Mouse (Mus musculus): ENCODE data around the gene C2cd6.

GRCm38 (mm10) chr1:59009250-59009649 is 85.5 kb downstream of the C2cd6 start:
- TF ChIP-seq CTCF (conservative IDR thresholded peaks at IDR 0.05; ENCODE audit: low read length) (no peak), NANOG (IDR thresholded peaks at IDR 0.05; ENCODE audit: borderline replicate concordance, low read length) (no peak)
